Mouse (Mus musculus): ENCODE data around the gene Ap2s1.

Gene Ap2s1

GRCm38 (mm10) chr7:16755362-16756017 is 17.3 kb downstream of the Ap2s1 start:
- DNase-seq (ENCODE audit: low spot score), result no peak

DNA sequence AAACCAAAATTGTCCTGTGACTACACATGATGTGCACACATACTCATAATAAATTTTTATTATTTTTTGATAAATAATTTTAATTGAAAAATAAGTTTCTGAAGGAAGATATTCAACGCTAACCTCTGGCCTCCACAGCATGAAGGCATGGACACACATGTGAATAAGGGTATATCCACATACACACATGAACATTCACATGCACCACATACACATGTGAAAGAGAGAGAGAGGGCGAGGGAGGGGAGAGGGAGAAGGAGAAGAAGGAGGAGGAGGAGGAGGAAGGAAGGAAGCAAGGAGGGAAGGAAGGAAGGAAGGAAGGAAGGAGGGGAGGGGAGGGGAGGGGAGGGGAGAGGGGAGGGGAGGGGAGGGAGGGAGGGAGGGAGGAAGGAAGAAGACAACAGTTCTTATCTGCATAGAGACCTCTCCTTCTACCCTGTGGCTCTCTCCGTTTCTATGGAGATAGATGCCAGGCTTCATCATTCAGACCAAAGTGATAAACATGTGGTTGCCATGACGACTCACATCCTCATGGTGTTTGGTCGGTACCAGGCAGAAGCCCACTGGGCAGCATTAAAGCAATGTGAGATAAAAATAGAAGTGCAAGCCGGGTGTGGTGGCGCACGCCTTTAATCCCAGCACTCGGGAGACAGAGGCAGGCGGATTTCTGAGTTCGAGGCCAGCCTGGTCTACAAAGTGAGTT is 20.8 kb downstream of the Ap2s1 start:
- no peak for DNase-seq (ENCODE audit: low spot score)

DNA sequence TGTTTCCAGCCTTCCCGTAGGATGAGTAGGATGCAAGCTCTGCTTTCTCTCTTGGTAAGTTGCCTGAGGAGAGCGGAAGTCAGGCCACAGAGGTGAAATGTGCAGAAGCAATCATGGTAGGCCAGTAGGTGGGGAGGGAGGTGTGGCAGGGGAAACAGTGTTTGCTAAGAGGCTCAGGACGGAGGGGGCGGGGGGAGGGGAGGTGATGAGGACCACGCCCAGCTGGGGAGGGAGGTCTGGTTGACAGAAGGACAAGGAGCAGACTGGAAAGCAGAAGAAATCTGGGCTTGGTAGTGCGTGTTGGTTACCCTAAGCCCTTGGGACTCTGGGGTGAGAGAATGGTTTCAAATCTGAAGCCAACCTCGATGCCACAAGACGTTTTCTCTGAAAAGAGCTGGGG is 22.1 kb downstream of the Ap2s1 start:
- peak; percentile 78 for DNase-seq (ENCODE audit: low spot score)

DNA sequence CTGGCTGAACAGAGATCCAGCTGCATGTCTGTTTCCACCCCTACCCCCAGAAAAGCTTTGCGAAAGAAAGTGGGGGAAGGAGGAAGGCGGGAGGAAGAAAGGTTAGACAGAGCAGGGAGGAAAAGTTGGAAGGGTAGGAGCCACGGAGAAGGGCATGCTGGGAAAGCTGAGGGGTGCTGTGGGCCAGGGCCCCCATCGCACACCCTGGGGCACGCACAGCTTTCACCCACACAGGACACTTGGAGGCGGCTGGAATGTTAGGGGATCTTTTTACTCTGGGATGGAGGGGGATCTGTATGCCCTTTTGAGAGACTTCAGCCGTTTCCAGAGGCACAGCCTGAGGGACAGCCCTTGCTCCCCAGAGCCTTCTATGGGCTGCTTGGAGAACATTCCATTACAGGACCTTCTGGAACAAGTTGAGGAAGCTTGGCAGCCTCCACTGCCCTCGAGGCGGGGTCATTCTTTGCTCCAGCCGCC is 22.8 kb downstream of the Ap2s1 start:
- DNase-seq (ENCODE audit: low spot score), result peak; percentile 84

DNA sequence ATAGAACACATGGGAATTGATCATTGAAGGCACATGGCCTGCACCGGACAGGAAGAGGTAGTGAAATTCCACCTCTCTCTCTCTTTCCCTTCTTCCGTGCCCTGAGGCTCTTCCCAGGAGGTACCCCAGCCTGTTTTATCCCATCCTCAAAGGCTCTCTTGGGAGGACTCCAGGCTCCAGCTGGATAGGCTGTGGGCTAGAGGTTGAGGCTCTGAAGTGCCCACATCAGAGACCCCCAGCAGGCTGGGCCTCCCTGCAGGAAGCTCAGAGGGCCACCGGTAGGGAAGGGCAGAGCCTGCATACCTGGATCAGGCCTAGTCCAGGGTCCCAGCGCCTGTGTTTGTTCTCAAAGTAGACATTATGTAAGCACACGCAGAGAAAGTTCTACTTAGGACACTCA is 23.4 kb downstream of the Ap2s1 start:
- DNase-seq (ENCODE audit: low spot score), result peak; percentile 35

GRCm38 (mm10) chr7:16763463-16764218 is 25.4 kb downstream of the Ap2s1 start:
- peak; percentile 83 for DNase-seq (ENCODE audit: low spot score)

DNA sequence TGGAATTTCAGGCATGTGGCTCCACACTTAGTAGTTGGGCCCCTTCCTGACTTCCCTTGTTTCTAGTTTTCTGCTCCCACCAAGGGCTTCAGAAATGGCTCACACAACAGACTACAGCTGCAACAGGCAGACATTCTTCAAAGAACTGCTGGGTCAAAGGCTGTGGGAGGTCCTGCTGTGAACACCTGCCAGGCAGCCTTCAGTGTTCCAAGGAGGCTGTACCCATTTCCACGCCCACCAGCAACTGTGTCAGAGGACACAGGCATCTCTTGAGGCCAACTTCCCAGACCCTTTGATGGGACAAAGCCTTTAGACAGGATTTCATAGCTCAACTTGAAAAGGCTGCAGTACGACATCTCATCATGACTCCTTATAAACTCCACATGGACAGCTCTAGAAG is 28.2 kb downstream of the Ap2s1 start:
- DNase-seq (ENCODE audit: low spot score), result peak; percentile 53

DNA sequence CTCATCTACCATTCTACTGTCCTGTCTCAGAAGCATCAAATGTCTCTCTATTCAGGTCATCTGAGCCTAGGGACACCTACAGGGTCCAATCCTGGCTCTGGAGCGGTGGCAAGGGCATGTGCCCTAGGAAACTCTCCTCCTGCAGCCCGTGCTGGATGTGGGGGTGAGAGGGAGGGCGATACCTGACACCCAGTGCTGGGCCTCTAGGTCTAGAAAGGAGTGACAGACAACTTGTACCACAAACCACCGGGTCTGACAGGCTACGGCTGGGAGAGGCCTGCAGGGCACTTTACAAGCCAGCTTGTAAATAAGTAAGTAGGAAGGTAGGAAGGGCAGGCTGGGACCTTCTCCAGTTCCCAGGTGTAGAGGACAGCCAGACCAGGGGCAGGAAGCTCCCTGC is 37.7 kb downstream of the Ap2s1 start:
- no peak for DNase-seq (ENCODE audit: low spot score)

- DNase-seq (ENCODE audit: low spot score), result peak; percentile 97
Measured at GRCm38 (mm10) chr7:16780076-16780475, 41.9 kb downstream of the Ap2s1 start.

- DNase-seq (ENCODE audit: low spot score), result peak; percentile 96
Measured at GRCm38 (mm10) chr7:16780825-16781554, 42.8 kb downstream of the Ap2s1 start, which contains the start of gene Slc1a5. TSS of gene Slc1a5 (plus strand) at chr7:16781340.

- DNase-seq (ENCODE audit: low spot score), result no peak
Measured at GRCm38 (mm10) chr7:16781555-16781815, 43.3 kb downstream of the Ap2s1 start.

GRCm38 (mm10) chr7:16781816-16782554 is 43.8 kb downstream of the Ap2s1 start:
- peak; percentile 33 for DNase-seq (ENCODE audit: low spot score)

DNA sequence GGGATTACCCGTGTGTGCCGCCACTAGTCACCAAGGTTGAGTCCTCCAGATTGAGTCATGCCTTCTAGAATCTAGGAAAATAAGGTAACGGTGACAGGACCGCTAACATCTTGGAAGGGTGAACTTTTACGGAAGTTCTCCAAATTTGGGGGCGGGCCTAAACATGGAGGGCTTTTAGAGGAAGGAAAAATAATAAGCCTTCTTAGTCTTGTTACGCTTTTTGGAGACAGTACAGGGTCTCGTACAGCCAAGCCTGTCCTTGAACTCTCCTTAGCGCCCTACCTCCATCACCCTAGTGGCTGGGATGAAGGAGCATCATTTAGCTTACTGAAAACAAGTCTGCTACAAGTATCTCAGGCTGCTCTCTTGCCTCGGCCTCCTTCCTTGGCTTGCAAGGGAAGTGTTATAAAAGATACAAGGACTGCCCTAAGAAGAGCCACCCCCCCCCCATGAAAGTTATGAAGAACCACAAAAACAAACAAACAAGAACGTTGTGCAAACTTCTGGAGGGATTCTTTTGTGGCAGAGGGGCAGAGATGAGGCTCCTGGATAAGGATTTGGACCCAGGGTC is 44.4 kb downstream of the Ap2s1 start:
- peak; percentile 30 for DNase-seq (ENCODE audit: low spot score)

DNA sequence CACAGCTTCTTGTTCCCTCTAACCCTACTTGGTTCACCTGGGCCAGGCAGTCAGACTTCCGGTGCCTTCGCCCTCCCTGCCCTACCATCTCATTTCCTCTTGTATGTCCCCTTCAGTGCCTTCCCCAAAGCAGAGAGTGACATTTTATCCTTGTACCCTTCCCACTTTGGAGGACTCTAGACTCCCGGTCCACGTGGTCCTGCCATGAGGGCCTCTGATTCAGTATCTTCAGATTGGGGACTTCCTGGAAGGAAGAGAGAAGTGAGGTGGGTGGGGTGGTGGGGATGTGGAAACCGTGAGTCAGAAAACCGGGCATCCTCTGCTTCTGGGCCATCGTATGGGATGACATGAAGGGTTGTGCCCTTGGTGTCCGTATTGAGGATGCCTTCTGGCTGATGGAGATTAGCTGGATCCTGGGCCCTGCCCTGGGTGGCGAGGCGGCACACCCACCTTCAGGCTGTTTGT is 45.0 kb downstream of the Ap2s1 start:
- DNase-seq (ENCODE audit: low spot score), result no peak

GRCm38 (mm10) chr7:16783758-16784415 is 45.7 kb downstream of the Ap2s1 start:
- peak; percentile 70 for DNase-seq (ENCODE audit: low spot score)

DNA sequence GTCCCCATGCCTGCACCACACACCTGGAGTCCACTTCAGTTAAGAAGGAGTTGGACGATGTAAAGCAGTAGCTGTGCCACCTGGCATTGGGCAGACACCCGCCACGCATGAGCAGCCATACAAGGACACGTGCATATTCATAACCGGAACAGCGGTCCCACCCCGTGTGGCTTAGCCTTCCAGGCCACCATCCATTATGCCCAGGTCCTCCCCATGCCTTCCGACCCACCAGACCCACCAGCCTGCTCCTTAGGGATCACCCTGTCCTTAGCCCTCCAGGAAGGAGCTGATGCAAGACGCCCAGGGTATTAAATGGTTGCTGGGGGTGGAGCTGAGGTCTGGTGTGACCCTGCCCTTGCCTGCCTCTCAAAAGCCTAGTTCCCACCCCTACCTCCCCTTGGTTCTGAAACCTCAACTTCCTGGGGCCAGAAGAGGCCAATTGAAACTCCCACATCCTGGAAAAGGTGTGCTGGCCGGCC is 46.3 kb downstream of the Ap2s1 start:
- peak; percentile 33 for DNase-seq (ENCODE audit: low spot score)

- no peak for DNase-seq (ENCODE audit: low spot score)
Measured at GRCm38 (mm10) chr7:16785541-16786083, 47.4 kb downstream of the Ap2s1 start.

GRCm38 (mm10) chr7:16792316-16792715 is 54.1 kb downstream of the Ap2s1 start:
- DNase-seq (ENCODE audit: low spot score), result peak; percentile 42

GRCm38 (mm10) chr7:16793010-16793725 is 55.0 kb downstream of the Ap2s1 start:
- DNase-seq (ENCODE audit: low spot score), result no peak

Measured in adipocyte (in vitro differentiated cells).